Mouse (Mus musculus) left cerebral cortex, adult 8-10 months (tissue): Measurements from ENCODE around the gene Stat5a. TPM values are rescaled to one million over a fixed set of nuclear protein-coding genes. Genes with fewer than 3 reads are reported as not detected.

Experiments used
- DNase-seq, 2 experiments: peaks; one replicate each; pipeline ENCODE4 v3.0.0; 2022; ENCODE audit warnings: low spot score in 2 of 2
- total RNA-seq, 4 experiments: library from RNA; stranded (reverse); gene quantifications; 2 replicates each; pipeline ENCODE4 v1.2.4; 2022

Stat5a gene
- total RNA-seq, 4 experiments from 2014 or later = 2.0 to 2.8 (median 2.1) TPM

DNA sequence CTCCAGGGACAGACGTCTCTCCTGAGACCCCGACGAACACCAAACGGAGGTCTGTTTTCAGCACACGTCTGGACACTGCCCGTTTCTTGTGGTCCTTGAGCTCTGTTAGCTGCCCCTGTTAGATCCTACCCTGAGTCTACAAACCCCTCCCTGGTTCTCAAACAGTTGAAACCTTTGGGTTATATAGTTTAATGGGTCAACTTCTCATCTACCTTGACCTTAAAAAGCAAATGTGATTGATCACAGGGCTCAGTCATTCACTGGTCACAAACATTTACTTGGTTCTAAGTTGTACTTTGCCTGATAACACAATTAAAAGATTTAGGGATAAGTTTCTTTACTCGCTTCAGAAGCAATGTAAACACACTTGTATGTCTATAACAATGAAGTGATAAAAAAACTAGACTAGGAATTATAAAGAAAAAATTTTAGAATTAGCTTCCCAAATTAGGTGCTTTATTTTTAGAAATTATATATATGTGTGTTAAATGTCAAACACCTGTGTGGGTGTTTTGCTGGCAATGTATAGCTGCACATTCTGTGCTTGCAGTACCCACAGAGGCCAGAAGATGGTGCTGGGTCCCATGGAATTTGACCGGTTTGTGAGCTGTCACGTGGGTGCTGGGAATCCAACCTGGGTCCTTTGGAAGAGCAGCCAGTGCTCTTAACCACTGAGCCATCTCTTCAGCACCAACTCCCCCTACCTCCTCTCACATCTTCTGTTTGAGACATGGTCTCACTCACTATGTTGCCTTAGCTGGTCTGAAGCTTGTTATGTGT, 22.0 kb upstream of the Stat5a start:
- no peak for DNase-seq

DNA sequence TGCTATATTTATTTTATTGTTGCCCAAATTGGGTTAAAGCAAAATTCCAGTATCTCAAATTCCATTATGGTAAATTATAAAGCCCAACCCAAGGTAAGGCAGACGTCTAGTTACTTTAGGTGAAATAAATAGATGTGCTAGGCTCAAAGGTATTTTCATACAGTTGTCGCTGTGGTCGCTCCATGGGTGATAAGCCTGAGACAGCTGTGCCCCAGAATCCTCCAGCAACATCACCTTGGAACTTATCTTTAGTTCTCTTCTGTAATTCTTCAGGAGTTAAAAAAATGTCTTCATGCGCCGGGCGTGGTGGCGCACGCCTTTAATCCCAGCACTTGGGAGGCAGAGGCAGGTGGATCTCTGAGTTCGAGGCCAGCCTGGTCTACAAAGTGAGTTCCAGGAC, 20.3 kb upstream of the Stat5a start:
- DNase-seq = no peak

GRCm38 (mm10) chr11:100839523-100839922, 19.6 kb upstream of the Stat5a start:
- no peak for DNase-seq

DNA sequence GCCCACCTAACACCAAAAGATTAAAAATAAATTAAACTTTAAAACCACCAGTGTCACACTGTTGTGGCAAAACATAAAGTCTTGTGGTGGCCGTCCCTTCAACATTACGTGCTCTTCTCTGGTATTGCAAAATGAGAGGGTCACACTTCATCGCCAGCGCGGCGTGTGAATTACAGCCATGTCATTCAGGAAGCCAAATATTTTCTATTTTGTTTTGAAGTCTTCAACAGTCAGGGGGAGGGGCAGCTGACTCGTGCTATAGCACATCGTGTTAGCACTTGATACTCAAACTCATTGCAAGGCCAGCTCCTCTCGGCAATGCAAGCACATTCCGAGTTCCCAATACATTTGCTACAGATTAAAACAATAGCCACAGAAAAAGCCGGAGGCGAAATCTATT, 18.3 kb upstream of the Stat5a start:
- no peak for DNase-seq

- no peak for DNase-seq
These were observed 17.1 kb upstream of the Stat5a start for GRCm38 (mm10) chr11:100842025-100842424.

GRCm38 (mm10) chr11:100843070-100843669, 16.0 kb upstream of the Stat5a start:
- no peak for DNase-seq

GRCm38 (mm10) chr11:100844121-100844520, 15.0 kb upstream of the Stat5a start:
- DNase-seq = no peak

GRCm38 (mm10) chr11:100845793-100846192, 13.4 kb upstream of the Stat5a start:
- no peak for DNase-seq

DNA sequence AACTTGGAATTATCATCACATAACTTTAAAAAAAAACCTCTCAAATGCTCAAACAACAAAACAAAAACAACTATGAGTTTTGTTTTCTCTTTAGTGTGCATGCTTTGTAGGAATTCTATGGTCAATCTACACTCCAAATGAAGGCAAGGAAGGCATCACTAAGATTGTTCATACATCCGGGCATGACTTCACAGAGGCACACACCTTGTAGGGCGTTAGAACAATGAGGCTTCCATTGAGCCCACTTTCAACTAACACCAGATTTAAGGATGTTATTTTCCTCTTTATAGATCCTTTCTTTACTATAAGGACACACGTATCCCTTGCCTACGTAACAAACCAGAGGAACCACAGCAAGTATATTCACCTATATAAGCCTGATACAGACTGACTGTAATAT, 11.6 kb upstream of the Stat5a start:
- DNase-seq = no peak

DNA sequence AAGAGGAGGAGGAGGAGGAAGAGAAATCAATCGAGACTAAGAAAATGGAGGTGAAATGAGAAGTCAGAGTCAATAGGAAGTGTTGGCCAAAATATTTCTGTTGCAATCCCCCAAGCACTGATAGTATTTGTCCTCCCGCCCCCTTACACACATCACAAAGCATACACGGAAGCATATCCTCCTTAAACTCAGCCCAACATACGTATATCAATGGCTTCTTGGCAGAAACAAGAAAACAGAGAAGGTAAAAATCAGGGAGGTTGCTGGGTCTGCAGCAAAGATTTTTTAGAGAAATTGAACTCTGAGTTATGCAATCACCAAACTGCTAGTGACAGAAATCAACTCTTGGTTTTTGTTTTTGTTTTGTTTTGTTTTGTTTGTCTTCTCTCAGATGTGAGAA, 11.1 kb upstream of the Stat5a start:
- no peak for DNase-seq

- no peak for DNase-seq
These were observed 10.3 kb upstream of the Stat5a start for GRCm38 (mm10) chr11:100848789-100849379.

DNA sequence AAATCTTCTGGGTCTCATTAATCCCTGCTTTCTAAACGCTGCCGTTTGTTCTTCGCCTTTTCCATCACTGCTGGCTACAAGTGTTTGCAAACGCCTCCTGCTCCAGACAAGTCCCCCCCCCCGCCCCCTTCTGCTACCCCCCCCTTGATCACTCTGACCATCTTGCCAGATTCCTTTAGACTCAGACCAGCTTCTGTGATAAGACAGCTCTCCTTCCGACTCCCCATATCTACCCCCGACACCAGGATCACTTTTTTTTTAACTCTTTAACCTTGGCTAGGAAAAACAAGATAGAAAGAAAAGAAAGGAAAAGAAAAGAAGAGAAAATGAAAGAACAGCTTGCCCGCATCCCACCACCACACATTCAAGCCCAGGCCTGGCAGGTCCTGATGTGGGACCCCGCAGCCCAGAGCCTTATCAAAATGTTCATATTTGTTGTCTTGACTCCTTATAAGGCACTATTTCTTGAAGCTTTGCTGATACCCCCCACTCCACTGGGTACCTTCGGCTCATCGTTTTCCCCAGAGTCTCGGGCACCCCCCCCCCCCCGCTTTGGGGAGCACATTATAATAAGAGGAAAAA, 9.6 kb upstream of the Stat5a start:
- no peak for DNase-seq

DNA sequence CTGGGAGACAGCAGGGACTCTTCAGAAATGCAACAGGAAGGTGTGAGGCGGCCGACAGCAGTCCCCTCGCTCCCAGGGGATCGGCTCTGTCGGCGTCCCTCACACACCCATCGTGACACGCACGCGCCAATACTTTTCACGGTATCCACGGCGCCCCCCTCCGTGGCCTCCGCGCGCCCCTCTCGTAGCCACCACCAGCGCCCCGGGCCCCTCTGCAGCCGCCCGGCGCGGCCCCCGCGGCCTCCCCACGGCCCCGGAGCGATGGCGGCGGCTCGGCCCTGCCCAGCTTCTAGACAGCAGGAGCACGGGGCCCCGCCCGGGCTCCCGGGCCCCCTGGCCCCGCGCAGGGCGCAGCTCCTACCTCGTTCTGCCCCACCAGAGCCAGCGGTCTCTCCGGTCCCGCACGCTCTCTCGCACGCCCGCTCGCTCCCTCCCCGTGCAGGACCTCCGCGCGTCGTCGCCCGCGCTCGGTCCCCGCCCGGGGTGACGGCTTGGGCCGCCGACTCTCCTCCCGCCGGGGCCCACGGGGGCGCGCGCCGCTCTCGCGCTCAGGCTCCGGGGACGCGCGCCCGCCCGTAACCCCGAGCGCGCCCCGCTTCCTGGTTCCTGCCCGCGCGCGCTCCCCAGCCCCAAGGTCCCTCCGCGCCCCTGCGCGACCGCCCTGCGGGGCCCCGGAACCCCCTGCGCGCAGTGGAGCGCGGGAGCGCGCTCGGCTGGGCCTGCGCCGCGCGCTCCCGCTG, 8.9 kb upstream of the Stat5a start, which contains the start of gene Stat5b:
Gene Stat5b, minus strand, starts transcription at position 687 of the 740 bp plus-strand sequence.
- DNase-seq = peak in 1 of 2 experiments; percentile 51

DNA sequence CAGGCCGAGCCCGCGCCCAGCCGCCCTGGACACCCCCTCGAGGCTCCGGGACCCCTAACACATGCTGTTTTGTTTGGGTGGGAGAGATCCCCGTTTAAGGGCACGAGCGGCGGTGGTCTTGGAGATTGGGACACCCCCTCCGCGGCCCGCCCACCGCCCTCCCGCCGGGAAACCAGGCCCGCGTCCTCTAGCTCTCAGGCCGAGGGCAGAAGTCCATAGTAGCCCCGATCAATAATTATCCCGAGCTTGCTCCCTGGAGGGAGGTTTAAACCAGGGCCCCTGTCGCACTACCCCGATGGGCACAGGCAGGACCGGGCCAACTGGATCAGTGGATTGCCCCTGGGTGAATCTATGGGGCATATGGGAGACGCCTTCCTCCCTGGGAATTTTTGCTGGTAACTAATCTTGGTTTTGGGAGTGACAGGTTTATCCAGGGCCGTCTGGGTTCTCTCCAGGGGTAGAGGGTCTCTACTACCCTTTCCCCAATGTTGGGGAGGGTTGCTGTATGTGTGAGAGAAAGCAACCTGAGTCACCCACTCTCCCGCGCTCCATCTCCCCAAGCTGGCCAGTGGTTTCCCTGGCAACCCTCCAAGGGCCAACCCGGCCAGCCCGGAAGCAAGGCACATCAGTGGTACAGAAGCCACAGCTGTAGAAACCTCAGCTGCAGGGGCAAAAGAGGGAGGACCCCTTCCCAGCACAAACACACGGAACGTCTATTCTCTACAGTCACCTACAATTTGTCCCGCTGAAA, 8.2 kb upstream of the Stat5a start:
- no peak for DNase-seq

GRCm38 (mm10) chr11:100852088-100852487, 7.1 kb upstream of the Stat5a start:
- DNase-seq = no peak

DNA sequence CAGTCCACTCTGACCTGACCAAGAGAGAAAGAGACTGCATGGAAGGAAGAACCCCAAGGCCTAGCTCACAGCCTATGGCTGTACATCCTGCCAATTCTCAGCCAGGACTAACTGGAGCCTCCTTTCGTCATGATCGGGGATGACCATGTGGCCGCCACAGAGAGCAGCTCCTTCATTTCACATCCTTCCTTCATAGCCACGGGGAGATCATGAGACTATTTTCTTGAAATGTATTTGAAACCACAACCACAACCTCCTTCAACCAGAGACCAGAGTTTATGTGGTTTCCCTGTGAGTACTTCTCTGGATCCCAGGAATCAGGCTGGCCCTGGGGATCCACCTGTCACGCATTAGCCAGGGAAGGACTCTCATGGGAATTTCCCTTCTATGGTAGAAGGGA, 6.1 kb upstream of the Stat5a start:
- DNase-seq = no peak

DNA sequence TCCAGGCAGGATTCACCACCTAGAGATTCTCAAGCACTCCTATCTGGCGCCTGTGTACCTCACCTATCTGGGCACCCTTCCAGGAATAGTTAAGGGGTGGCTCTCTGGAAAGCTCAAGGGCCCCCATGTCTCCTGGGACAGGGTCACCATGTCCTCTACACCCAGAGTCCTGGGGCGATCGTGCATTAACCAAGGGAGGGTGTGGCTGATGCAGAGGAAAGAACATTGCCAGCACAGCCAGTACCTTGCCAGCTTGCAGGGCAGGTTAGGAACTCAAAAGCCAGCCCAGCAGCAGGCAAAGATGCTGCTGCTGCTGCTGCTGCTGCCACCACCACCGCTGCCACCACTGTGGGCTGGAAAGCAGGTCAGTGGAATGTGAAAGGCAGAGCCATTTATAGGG, 4.9 kb upstream of the Stat5a start:
- no peak for DNase-seq

- no peak for DNase-seq
These were observed 4.0 kb upstream of the Stat5a start for GRCm38 (mm10) chr11:100855178-100855577.

DNA sequence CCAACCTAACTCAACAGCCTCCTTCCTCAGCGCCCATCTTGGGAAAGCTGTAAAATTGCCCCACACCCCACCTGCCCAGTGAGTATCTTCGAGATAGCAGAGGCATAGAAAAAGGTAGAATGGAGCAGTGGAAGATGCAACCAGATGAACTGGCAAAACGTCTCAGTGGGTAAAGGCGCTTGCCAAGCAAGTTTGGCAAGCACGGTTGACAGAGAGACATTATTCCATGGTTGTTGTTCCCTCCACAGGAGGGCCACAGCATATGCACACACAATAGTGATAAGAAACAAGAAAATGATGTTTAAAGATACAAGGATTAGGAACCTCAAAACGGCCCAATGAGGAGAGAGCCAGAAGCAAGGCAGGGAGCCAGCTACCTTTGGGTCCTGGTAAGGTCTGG, 1.2 kb upstream of the Stat5a start:
- DNase-seq = no peak

GRCm38 (mm10) chr11:100859579-100860075, 476 bp downstream of the Stat5a start:
- DNase-seq = no peak
